Mouse (Mus musculus): ENCODE measurements around the gene Upb1.

DNA sequence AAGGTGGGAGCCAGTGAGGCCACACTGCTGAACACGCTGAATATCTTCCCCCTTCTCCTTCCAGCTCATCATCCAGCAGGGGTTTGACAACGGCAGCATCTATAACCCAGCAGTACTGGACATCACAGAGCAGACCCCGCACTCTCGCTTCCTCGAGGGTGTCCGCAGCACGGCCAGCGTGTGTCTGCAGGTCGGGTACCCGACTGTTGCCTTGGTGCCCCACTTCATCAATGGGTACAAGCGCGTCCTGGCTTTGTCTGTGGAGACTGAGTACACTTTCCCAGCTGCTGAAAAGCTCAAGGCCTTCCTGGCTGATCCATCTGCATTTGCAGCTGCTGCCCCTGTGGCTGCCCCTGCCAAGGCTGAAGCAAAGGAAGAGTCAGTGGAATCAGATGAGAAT is 48.4 kb upstream of the Upb1 start:
- TF ChIP-seq CTCF (IDR thresholded peaks at IDR 0.05; ENCODE audit: low read depth) (no peak), EP300 (IDR thresholded peaks at IDR 0.05; ENCODE audit: low read depth) (no peak)

Data from liver, postnatal 0 days (tissue).